Mouse (Mus musculus) liver, postnatal 0 days (tissue): ENCODE measurements around the gene Gprasp1.

Experiments used
- CTCF ChIP-seq: sonication (generic); IDR thresholded peaks from 2 replicates; pipeline ENCODE4 v1.5.1; 2016; ENCODE audit warnings: antibody characterized with exemption, low read depth
- EP300 ChIP-seq: IDR thresholded peaks from 2 replicates; pipeline ENCODE4 v1.6.1; 2016; ENCODE audit warnings: antibody characterized with exemption, low read depth, mild to moderate bottlenecking

GRCm38 (mm10) chrX:135703111-135703510, 39.4 kb upstream of the Gprasp1 start:
- no peak for TF ChIP-seq CTCF
- no peak for TF ChIP-seq EP300
